Mouse (Mus musculus): ENCODE results near the gene Gm49721. TPM values are rescaled to one million over a fixed set of nuclear protein-coding genes. Genes with fewer than 3 reads are reported as not detected.
"Not testable (repeated sequence)": the region's sequence is repeated elsewhere in the genome, so short reads cannot be mapped to it uniquely, and the experiment has no call there.

The Gm49721 gene
- polyA plus RNA-seq (2014; fragmentation: Nextera tagmentation; extraction: Ambion mirVana): 0.31 TPM in 1 of 2 replicates, not detected in the other

DNA sequence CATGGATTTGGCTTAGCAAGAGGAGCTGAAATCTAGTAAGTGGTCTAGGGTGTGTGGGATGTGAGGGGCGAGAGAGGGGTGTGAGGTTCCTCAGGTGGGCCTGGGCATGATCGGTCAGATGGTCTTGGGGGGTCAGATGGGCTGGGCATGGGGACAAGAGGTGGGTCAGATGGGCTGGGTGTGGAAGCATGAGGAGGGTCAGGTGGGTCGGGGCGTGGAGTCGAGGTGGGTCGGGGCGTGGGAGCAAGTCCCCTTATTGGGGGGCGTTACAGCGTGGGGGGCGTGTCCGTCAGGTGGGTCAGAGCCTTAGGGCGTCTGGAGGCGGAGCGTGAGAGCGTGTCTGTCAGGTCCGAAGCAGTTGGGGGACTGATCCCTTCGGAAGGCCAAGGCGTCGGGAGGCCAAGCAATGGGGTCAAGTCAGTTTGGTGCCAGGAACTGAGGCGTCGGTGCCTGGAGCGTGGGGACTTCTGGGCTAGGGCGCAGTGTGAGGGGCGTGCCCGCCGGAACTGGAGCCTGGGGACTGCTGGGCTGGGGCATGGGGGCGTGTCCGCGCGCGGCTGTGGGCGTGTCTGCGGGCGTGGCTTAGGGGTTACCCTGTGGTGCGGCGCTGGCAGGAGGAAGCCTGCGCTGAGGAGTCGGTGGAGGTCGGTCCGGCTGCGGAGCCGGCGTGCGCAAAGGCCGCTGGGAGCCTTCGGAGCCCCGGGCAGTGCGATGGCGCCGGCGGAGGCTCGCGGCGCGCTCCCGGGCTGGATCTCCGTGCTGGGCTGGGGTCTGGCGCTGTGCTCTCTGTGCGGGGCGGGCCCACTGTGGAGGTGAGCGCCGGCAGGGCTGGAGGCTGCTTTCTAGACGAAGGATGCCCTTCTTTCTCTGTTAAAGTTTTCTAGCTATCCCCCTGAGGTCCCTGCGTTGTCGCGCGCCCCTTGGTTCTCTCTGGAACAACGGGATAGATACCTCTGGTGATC lies at the start of gene Gm49721:
Gm49721 (plus strand) TSS at position 618 of the 962 bp plus-strand sequence.
- not testable (repeated sequence) for H3K36me3 ChIP-seq (ENCODE audit: control insufficient read depth, insufficient read depth, low read length); H3K27ac ChIP-seq (replicated peaks; ENCODE audit: low read depth, low read length); H3K4me1 ChIP-seq (ENCODE audit: control insufficient read depth, insufficient read depth, low read length); H3K9me3 ChIP-seq (ENCODE audit: control insufficient read depth, low read length); H3K27me3 ChIP-seq (ENCODE audit: control insufficient read depth, insufficient read depth, low read length)
- ATAC-seq (ENCODE audit: low FRiP score, low TSS enrichment): peak; percentile 97
- Histone ChIP-seq H3K4me3 (replicated peaks; ENCODE audit: low read depth, low read length) (peak within 1 kb of the TSS; percentile 43), H3K9ac (replicated peaks; ENCODE audit: low read length) (peak within 1 kb of the TSS; percentile 44; the same call in 1 of the 2 replicates), H3K4me2 (ENCODE audit: low read length) (peak within 1 kb of the TSS; percentile 59)
- DNase-seq: peak; percentile 44
- under 1% methylated on average over 26 of the region's 68 CpGs for WGBS

DNA sequence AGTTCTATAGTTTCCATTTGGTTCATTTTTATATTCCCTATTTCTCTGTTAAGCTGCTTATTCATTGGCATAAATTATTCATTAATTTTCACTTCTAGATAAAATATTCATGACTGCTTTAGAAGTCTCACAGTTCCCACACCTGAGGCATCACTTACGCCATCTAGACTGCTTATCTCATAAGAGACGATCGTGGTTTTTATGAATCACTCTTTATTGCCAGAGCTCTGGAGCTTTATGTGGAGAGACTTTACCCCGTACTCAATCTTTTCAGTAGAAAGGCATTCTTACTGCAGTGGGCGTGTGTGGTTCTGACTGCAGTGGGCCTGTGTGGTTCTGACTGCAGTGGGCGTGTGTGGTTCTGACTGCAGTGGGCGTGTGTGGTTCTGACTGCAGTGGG lies 47.1 kb upstream of the Gm49721 start:
- H3K27ac ChIP-seq (replicated peaks; ENCODE audit: low read depth, low read length); H3K4me1 ChIP-seq (ENCODE audit: control insufficient read depth, insufficient read depth, low read length); H3K4me2 ChIP-seq (ENCODE audit: low read length); H3K9ac ChIP-seq (replicated peaks; ENCODE audit: low read length); ATAC-seq (ENCODE audit: low FRiP score, low TSS enrichment); H3K4me3 ChIP-seq (replicated peaks; ENCODE audit: low read depth, low read length); H3K9me3 ChIP-seq (ENCODE audit: control insufficient read depth, low read length); H3K36me3 ChIP-seq (ENCODE audit: control insufficient read depth, insufficient read depth, low read length); H3K27me3 ChIP-seq (ENCODE audit: control insufficient read depth, insufficient read depth, low read length): not testable (repeated sequence)
- peak; percentile 18 for DNase-seq
- 77% methylated on average over 6 of the region's 7 CpGs for WGBS

DNA sequence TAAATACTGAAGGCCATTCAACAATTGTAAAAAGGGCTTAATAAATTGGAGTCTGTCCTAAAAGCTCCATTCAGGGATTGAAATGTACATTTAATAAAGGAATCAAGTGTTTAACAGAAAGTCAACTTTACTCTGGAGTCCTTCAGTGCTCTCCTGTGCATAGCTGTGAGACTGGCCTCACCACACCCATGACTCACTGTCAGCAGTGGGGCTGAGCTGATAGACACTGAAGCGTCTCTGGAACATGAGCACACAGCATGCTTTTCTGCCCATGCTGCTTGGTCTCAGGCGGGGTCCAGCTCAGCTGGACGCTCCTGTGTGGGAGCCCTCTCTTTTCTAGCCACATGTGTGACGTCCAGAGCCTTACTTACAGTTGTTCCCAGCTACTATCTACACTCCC lies 36.1 kb upstream of the Gm49721 start:
- not testable (repeated sequence) for H3K4me3 ChIP-seq (replicated peaks; ENCODE audit: low read depth, low read length); H3K36me3 ChIP-seq (ENCODE audit: control insufficient read depth, insufficient read depth, low read length); H3K4me1 ChIP-seq (ENCODE audit: control insufficient read depth, insufficient read depth, low read length); ATAC-seq (ENCODE audit: low FRiP score, low TSS enrichment); H3K27ac ChIP-seq (replicated peaks; ENCODE audit: low read depth, low read length); H3K4me2 ChIP-seq (ENCODE audit: low read length); H3K9me3 ChIP-seq (ENCODE audit: control insufficient read depth, low read length); DNase-seq; H3K9ac ChIP-seq (replicated peaks; ENCODE audit: low read length); H3K27me3 ChIP-seq (ENCODE audit: control insufficient read depth, insufficient read depth, low read length)
- no CpG with 5 or more reads among the region's 4 CpGs for WGBS

DNA sequence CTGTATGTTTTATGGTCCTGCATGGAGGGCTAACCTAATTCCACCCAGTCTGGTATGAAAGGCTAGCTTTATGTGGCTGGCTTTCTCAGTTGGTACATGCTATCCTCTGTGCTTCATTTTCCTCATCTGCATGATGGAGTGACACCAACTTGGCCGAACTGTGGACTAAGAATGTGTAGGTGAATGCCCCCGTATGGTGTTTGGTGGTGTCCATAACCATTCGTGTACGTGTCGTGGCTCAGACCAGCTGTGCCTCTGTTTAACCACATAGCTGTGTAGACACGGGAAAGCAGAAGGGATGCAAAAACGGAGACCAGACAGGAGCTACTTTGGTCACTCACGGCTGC lies 31.1 kb upstream of the Gm49721 start:
- H3K27me3 ChIP-seq (ENCODE audit: control insufficient read depth, insufficient read depth, low read length); H3K9me3 ChIP-seq (ENCODE audit: control insufficient read depth, low read length); H3K4me1 ChIP-seq (ENCODE audit: control insufficient read depth, insufficient read depth, low read length); H3K27ac ChIP-seq (replicated peaks; ENCODE audit: low read depth, low read length); DNase-seq; H3K36me3 ChIP-seq (ENCODE audit: control insufficient read depth, insufficient read depth, low read length): not testable (repeated sequence)
- Histone ChIP-seq H3K4me2 (ENCODE audit: low read length) (peak overlapping the region; percentile 60), H3K4me3 (replicated peaks; ENCODE audit: low read depth, low read length) (peak overlapping the region; percentile 51), H3K9ac (replicated peaks; ENCODE audit: low read length) (peak overlapping the region; percentile 54; the same call in 1 of the 2 replicates)
- peak; percentile 54 for ATAC-seq (ENCODE audit: low FRiP score, low TSS enrichment)
- no CpG with 5 or more reads among the region's 8 CpGs for WGBS

DNA sequence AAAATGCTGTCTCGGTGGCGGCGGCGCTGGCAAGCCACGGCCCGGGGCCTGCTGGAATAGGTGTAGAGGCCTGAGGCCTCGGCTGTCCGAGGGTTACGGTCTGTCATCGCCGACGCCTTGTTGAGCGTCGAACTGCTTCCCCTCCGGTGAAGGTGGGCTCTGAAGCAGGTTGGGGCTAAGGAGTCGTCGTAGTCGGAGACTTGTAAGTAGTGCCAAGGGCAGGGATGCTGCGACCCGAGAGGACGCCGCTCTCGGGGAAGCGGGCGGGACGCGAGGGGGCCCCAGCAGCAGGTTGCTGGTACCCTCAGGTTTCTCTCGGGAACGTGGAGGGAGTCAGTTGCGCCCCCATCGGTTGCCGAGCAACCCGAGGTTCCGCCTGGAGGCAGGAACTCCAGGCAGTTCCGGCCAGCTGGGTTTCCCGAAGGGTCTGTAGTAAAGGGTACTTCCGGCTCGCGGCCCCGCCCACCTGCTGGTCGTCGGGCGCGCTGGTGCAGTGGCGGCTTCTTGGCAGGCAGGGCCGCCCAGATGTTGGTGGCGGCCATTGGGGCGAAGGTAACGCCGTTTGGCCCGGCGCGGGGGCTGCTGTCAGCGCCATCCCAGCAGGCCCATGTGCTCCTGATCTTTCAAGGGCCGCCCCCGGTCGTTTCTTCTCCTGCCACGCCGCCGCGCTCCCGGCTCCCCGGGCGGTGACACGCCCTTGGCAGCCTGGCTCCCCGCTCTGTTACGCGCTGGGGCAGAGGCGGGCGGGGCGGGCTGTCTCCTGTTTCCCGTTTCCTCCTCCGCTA lies 30.5 kb upstream of the Gm49721 start, which contains the start of gene Rsph3b:
Rsph3b (minus strand) TSS at position 699 of the 785 bp plus-strand sequence.
- peak within 1 kb of the TSS; percentile 60 for H3K4me2 ChIP-seq (ENCODE audit: low read length)
- not testable (repeated sequence) for H3K36me3 ChIP-seq (ENCODE audit: control insufficient read depth, insufficient read depth, low read length); H3K27me3 ChIP-seq (ENCODE audit: control insufficient read depth, insufficient read depth, low read length); H3K4me1 ChIP-seq (ENCODE audit: control insufficient read depth, insufficient read depth, low read length); H3K9me3 ChIP-seq (ENCODE audit: control insufficient read depth, low read length)
- H3K27ac ChIP-seq (replicated peaks; ENCODE audit: low read depth, low read length): peak within 1 kb of the TSS; percentile 80
- peak; percentile 90 for DNase-seq
- WGBS: 0% methylated on average over 68 of the region's 73 CpGs
- peak within 1 kb of the TSS; percentile 51 for H3K4me3 ChIP-seq (replicated peaks; ENCODE audit: low read depth, low read length)
- ATAC-seq (ENCODE audit: low FRiP score, low TSS enrichment): peak; percentile 96
- H3K9ac ChIP-seq (replicated peaks; ENCODE audit: low read length): peak within 1 kb of the TSS; percentile 54

DNA sequence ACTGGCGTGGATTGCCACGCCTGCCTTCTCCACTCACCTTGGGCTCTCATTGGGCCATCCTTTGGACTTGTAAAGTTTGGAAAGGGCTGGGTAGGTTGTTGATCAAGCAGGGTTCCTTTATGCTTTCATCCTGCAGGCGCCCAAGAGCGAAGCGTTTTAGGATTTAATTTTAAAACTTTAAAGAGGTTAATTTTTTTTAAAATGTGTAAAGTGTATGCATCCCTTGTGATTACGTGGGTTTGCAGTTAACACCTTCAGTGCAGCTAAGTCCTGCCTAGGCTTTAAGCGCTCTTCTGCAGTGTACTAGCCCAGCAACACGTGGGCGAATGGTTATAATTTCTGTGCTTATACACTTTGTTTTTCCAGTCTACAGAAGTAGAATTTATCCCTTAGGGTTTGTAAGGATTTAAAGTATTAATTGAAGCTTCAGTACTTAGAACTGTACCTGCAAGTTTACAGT lies 29.9 kb upstream of the Gm49721 start:
- DNase-seq: peak; percentile 29
- H3K9ac ChIP-seq (replicated peaks; ENCODE audit: low read length): peak overlapping the region; percentile 54; the same call in 1 of the 2 replicates
- peak overlapping the region; percentile 80 for H3K27ac ChIP-seq (replicated peaks; ENCODE audit: low read depth, low read length)

DNA sequence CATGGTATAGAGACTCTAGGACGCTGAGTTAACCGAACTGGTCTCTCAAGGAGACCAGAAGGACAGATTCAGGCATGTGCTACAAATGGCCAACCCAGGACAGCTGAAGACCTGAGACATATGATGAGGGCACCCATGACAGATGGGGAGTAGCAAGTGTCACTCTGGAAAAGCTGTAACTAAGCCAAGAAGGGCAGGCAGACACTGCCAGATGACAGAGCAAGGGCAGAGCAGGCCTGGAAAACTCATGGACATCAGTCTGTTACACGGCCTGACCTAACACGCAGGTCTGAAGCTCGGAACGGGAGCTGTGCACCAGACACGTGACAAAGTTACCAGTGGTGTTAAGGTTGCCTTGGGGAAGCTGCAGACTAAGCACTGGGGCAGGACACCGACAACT lies 19.8 kb upstream of the Gm49721 start:
- H3K9me3 ChIP-seq (ENCODE audit: control insufficient read depth, low read length); ATAC-seq (ENCODE audit: low FRiP score, low TSS enrichment): not testable (repeated sequence)

More for the DNA sequence above, 29.9 kb upstream of the Gm49721 start:
- H3K27me3 ChIP-seq (ENCODE audit: control insufficient read depth, insufficient read depth, low read length); H3K36me3 ChIP-seq (ENCODE audit: control insufficient read depth, insufficient read depth, low read length); H3K9me3 ChIP-seq (ENCODE audit: control insufficient read depth, low read length); ATAC-seq (ENCODE audit: low FRiP score, low TSS enrichment); H3K4me1 ChIP-seq (ENCODE audit: control insufficient read depth, insufficient read depth, low read length): not testable (repeated sequence)
- Histone ChIP-seq H3K4me3 (replicated peaks; ENCODE audit: low read depth, low read length) (peak overlapping the region; percentile 51), H3K4me2 (ENCODE audit: low read length) (peak overlapping the region; percentile 60)
- 15% methylated on average over 9 of the region's 9 CpGs for WGBS

DNA sequence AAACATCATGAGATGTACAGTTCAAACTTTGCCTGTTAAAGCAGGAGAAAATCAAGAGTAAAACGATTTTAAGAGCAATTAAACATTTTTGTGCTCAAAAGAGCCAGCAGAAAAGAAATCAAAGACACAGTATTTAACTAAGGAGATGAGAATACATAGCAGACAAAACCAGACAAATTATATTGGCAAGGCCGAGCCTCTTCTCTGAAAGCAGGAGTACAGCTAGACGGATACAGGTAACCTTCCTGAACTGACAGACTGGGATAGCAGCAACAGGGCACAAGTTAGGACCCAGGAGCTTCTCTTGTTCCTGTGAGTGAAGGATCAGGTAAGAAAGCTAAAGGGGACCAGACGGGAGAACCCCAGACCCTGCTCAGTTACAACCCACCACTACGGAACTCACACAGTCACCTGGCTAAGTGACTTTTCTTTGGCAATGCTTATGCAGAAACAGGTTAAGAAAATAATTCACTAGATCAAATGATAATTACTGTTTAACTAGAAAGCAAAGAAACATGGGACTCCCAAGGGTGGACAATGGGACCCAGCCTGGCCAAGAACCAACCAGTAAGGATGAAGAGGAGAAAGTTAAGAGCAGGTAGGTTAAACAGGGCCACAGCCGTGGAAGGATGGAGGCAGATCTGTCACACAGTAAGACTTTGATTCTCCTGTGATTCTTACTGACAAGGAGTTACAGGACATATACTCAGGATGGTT lies 19.0 kb upstream of the Gm49721 start:
- H3K36me3 ChIP-seq (ENCODE audit: control insufficient read depth, insufficient read depth, low read length); H3K9ac ChIP-seq (replicated peaks; ENCODE audit: low read length); H3K27ac ChIP-seq (replicated peaks; ENCODE audit: low read depth, low read length); ATAC-seq (ENCODE audit: low FRiP score, low TSS enrichment); H3K9me3 ChIP-seq (ENCODE audit: control insufficient read depth, low read length); H3K27me3 ChIP-seq (ENCODE audit: control insufficient read depth, insufficient read depth, low read length); H3K4me1 ChIP-seq (ENCODE audit: control insufficient read depth, insufficient read depth, low read length); DNase-seq: not testable (repeated sequence)
- WGBS: 84% methylated on average over 3 of the region's 6 CpGs
- H3K4me3 ChIP-seq (replicated peaks; ENCODE audit: low read depth, low read length): peak overlapping the region; percentile 15; the same call in 1 of the 2 replicates
- H3K4me2 ChIP-seq (ENCODE audit: low read length): peak overlapping the region; percentile 49

More for the DNA sequence above, 19.8 kb upstream of the Gm49721 start:
- H3K9ac ChIP-seq (replicated peaks; ENCODE audit: low read length); H3K4me1 ChIP-seq (ENCODE audit: control insufficient read depth, insufficient read depth, low read length); DNase-seq; H3K27ac ChIP-seq (replicated peaks; ENCODE audit: low read depth, low read length); H3K4me3 ChIP-seq (replicated peaks; ENCODE audit: low read depth, low read length); H3K36me3 ChIP-seq (ENCODE audit: control insufficient read depth, insufficient read depth, low read length); H3K4me2 ChIP-seq (ENCODE audit: low read length); H3K27me3 ChIP-seq (ENCODE audit: control insufficient read depth, insufficient read depth, low read length): not testable (repeated sequence)
- 87% methylated on average over 5 of the region's 8 CpGs for WGBS

Data from midbrain, embryonic 14.5 days (tissue).